Mouse (Mus musculus): ENCODE data around the gene Lmo1.

Gene Lmo1

DNA sequence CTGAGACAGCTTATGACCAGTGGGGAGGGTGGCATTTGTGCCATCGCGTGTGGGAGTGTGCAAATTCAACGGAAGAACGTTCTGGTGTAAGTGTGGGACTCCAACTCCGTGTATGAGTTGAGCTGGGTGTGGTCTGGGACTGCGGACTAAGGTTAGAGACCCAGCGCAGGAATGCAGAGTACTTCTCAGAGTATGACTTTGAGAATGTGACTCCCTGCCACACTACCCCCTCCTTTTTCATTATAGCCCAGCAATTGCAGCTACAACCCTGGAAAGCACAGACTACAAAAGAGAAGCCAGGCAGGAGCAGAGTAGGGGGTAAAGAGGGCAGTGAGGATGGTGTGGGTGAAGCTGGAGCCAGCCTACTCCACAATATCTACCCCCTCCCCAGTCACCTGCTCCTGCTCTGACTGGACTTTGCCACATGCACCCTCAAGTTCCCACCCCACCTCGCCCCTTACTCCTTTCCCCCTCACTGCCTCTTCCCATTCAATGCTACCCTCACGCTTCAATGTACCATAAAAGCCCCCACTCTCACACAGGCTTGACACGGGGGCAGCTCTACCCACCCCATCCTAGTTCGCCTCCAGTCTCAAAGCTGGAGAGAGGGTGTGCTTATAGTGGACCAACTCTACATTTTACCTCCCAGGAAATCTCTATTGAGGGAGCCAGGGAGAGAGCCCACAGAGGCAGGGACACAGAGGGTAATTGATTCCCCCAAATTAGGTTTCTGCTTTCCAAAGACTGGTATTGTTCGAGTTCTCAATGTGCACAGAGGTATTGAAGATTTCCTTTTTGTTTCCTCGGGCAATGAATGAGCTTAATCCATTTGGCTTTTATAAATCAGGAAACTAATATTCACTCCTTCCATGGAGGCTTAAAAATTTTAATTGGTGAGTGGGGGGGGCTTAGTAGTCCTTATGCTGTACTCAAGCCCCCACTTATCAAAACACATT is 941 bp upstream of the Lmo1 start:
- DNase-seq (ENCODE audit: low read depth) = no peak

DNA sequence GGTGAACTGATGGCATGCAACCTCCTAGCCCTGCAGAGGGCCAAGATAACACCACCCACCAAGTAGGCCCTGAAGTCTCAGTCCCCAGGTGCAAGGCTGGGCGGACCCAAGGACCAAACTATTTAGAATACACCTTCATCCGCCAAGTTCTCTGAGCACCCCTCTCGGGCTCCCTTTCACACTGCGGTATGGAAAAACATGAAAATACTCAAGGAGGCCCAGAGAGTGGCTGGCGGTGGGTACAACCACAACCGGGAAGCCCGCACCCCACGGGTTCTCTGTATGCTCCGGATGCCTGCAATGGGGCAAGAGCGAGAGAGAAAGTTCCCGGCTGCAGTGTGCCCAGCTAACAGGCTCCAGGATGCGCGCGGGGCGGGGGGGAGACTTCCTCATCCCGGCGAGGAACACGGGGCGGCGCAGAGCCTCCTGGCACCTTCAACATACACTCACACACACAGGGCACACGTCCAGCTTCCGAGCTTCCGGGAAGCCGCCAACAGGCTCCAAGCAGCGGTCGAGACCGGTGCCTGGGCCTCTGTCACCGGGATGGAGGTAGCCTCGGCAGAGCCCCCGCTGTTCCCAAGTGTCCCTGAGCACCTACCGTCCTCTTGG is 564 bp downstream of the Lmo1 start:
- DNase-seq (ENCODE audit: low read depth) = no peak

DNA sequence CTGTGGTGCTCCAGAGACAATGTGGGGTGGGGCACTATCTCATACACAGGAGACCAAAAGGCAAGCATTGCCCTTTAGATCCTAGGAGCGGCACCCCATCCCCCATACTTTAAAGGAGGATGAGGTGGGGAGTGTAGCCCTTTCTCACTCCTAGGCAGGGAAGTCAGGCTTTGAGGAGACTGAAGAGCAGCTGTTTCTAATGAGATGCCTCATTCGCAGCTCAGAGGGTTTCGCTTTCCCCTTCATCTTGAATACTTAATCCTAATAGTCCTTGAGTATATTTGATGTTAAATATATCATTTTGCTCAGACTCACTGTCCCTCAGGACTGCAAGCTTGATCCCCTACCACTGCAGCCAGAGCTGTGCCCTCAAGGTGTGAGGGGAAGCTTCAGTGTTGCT is 3.1 kb downstream of the Lmo1 start:
- DNase-seq (ENCODE audit: low read depth) = no peak

DNA sequence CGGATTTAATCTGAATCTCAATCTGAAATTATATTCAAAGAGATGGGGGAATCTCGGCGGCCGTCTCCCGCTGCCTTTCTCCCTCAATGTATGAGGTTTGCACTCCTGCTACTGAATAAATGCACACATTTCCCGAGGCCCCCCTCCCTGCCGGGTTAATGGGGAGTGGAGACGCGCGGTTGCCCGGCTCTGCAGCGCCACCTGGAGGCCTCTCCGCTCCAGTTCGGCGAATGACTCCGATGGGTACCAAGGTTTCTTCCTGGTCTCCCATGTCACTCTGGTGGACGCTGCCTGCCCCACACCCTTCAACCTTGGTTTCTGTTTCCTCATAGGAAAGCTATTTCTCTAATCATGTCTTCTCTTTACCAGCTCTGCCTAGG is 4.6 kb downstream of the Lmo1 start:
- peak; percentile 2 for DNase-seq (ENCODE audit: low read depth)

DNA sequence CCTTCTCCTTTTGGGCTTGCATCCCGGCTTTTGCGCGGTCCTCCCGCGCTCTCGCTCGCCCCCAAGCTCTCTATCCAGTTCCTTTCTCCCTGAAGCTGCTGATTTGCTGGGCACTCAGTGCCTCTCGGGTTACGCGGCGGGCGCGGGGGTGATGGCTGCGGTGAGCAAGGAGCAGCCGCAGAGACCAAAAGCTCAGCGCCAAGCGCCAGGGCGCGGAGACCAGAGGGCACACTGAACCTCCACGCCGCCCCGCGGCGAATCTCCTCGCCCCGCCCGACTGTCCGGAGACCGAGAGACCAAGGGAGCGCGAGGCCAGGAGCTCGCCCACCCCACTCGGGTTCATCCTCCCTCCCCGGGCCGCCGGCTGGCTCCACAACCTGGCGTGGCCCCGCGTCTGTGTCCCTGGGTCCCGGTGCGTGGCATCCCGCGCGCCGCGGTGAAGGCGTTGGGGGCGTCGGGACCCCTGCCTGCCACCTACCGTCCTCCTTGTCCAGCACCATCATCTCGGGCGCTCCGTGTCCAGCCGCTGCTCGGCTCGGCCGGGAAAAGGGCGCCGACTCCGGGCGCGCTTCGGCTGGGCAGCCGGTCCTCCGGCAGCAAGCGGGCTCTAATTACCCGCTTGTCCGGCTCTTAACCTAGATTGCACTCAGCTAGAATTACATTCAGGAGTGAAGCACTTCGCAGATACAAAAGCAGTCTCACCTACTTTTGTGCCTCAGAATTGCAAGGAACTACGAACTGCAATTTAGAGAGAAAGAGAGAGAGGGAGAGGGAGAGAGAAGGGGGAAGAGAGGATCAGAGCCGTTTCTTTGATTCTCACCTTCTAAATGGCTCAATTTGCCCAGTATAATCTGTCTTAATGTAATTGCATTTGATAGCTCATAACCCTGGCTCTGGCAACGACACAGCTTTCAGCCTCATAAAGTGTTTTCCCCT is 5.2 kb downstream of the Lmo1 start:
- DNase-seq (ENCODE audit: low read depth) = no peak

DNA sequence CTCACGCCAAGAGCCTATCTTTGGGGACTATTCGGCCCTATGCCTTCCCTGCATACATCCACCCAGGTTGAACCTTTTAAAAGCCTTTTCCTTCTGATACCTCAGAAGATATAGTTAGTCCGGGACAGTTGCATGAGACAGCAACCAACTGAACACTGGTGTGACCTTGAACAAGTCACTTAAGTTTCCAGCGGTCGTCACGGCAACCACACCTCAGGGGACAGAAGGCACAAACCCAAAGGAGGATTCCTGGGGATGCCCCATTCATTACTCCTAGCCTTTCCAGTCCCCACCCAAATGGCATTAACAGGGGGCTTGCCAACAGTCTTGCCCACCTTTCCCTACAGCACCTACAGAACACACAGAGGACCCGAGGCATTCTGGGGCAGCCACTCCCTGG is 6.3 kb downstream of the Lmo1 start:
- DNase-seq (ENCODE audit: low read depth) = no peak

DNA sequence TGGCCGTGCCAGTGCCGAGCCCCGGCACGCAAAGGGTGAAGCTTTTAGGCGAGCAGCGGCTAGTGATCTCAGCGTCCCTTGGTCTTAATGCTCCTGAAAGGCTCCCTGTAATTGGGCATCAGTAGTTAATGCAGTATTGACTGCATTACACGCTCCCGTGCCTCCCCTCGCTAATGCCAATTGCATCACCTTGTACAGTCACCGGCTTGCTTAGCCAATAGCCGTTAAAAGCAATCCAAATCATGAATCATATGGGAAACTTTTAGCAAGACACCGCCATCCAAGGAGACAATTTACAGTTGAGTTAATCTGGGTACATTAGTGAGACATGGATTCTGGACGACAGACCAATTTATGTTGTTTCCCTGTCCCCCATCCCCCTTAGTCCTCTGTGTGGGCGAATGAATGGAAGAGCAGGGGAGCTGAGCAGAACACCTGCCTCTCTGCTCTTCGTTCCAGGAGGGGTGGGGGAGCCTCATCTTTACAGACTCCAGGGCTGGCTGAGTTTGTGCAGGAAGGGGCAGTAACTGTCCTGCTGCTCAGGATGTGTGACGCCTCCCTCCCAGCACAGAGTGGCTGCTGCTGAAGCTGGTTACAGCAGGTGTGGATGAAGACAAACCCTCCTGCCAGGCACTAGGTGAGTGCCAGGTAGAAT is 8.9 kb downstream of the Lmo1 start:
- DNase-seq (ENCODE audit: low read depth) = no peak

DNA sequence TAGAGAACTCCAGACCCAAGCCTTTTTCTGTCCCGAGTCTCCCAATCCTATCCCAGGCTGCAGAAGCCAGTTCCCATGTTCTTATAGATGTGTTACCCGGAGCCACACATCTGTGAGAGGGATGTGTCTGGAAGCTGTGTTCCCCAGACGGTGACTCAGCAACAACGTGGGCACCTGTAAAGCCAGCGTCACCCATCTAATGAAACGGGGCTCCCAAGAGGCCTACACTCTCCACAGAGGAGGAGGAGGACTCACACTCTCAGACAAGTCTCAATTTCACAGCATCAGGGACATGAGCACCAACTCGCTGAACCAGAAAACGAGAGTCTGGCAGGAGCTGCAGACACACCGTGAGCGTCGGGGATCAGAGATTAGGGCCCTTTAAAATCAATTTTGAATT is 20.7 kb downstream of the Lmo1 start:
- no peak for DNase-seq (ENCODE audit: low read depth)

DNA sequence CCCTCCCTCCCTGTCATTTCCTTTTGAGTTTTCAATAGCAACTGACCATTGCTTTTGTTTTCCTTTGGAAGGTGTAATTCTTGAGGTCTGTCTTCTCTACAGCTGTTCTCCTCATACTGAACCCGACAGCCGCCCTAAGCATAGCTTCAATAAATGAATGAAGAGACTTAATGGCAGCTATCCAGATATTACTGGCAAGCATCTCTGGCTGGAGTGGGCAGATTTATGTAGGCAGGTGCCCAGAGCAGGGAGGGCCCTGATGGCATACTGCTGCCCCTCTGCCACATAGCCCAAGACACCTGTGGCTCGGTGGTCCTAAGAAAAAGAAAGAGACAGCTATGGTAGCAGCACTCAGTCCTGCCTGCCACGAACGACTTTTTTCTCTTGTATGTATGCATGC is 21.5 kb downstream of the Lmo1 start:
- no peak for DNase-seq (ENCODE audit: low read depth)

DNA sequence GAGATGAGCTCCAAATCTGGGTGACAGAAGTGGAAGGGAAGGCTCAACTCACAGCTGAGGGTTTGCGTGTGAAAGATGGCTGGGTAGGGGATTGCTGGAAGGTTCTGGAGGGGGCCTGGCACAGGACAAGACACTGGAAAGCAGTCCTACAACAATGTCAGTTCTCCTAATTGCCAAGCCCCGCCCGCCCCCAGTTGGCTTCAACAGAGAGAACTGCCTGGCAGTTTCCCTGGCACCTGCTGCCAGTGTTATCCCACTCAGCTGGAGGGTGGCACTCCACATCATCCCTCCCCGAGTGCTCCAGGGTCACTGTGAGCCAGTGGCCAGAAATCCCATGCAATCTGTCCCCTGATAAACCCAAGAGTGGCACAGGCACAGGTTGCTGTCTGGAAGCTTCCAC is 23.9 kb downstream of the Lmo1 start:
- no peak for DNase-seq (ENCODE audit: low read depth)

DNA sequence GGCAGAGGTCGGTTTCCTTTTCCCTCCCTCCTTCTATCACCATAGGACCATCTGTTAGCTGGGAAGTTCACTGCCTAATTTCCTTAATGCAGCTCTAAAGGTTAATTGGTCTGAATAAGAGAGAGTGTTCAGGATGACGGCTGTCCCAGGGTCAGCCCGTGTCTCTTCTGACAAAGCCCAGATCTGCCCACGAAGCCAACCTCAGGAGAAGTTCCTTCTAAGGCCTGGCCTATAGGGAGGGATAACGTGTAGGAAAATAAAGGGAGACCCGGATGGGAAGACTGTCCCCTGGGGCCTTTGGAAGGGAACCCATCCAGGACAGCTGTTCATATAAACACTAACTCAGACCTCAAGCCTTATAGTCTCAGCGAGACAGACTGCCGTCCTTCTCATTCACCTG is 29.8 kb downstream of the Lmo1 start:
- no peak for DNase-seq (ENCODE audit: low read depth)

DNA sequence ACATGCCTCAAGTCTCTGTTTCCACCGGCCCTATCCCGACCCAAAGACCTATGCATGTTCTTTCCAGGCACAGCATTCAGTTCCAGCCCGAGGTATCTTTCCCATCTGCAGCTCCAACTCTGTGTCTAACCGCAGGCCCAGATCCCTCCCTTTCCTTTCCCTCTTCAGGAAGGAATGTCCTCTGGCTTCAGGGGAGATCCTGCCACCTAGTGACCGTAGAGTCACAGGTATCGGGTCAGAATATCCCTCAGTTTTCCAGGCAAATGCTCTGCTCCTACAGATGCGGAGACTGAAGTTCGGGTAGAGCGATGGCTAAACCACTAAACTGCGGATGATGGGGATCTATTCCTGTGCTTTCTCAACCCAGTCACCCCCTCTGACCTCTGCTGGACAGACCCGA is 30.3 kb downstream of the Lmo1 start:
- DNase-seq (ENCODE audit: low read depth) = no peak

DNA sequence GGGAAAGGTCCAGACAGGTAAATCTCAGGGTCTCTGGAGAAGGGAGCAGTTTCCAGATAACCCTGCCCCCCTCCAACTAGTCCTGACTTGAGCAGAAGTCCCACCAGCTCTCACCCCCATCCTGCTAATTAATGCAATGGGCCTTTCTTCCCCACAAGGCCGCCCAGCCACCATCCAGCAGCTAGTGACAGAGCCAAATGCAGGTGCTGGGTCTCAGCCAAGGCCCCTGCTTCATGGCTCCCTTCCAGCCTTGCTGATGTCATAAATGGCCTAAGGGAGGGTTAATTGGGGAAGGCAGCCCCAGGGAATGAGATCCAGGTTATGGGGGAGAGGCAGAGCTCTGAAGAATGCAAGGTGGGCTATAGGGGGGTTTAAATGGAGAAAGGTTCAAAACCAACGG is 32.4 kb downstream of the Lmo1 start:
- no peak for DNase-seq (ENCODE audit: low read depth)

DNA sequence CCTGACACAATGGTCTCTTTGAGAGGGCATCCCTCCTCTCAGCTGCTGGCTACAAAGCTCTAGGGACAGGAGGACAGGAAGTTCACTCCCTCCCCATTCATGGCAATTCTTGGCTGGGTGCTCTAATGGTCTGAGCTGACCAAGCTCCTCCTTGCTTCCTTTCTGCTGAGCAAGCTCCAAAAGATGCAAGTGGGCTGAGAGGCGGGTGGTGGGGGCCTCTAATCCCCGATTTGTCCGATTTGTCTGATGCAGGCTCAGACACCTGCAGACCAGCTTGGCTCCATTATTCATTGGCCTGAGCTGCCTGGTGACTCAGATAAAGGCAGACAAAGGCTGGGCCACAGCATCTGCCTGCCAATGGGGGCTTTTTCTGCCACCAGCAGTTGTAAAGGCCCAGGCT is 33.3 kb downstream of the Lmo1 start:
- DNase-seq (ENCODE audit: low read depth) = no peak

DNA sequence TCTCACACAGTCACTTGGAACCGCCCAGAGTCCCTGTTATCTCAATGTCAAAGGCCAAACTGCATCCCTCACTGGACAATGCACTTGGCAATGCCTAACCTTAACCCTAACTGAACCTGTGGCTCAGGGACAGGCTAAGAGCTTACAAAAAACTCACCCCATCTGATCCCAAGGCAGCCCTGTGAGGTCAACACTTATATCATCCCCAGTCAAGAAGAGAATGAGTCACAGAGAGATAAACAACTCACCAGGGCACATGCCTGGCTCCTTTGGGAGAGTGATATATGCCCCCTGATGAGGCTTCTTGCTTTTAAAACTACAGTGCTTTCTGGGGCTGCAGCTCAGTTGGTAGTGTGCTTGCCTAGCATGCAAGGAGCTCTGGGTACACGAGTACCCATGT is 34.0 kb downstream of the Lmo1 start:
- DNase-seq (ENCODE audit: low read depth) = no peak

DNA sequence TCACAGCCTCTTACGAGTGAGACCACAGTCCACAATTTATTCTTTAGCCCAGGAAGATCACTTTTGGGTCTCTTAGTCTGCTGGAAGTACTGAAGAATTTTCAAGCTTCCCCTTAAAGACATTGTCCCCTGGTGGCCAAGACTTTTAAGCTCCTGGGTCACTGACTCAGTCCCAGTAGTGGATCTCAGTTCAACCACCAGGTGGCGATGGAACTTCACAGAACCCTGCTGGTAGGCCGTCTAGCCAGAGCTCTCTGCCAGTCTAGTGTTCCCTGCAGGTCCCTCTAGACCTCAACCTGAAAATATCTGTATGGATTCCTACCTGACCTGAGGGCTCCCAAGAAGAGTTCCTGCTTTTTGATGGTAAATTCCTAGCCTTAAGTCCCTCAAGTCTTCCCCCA is 35.6 kb downstream of the Lmo1 start:
- DNase-seq (ENCODE audit: low read depth) = peak; percentile 40

DNA sequence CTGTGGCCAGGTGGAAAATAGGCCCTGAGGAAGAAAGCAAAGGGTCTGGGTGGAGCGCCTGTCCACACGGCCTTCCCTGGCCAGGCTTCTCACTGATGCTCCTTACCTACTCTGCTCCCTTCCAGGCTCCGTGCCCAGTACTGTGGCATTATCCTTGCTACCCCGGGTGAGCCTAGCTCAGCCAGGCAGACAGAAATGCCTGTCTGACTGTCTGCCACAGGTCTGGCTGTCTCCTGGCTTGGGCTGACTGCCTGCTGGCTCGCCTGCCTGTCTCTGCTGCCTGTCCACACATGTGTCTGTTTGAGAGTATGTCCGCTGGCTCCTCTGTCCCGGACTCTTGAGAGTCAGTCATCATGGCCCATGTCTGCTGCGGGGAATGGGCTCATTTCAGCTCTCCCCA is 37.6 kb downstream of the Lmo1 start:
- no peak for DNase-seq (ENCODE audit: low read depth)

DNA sequence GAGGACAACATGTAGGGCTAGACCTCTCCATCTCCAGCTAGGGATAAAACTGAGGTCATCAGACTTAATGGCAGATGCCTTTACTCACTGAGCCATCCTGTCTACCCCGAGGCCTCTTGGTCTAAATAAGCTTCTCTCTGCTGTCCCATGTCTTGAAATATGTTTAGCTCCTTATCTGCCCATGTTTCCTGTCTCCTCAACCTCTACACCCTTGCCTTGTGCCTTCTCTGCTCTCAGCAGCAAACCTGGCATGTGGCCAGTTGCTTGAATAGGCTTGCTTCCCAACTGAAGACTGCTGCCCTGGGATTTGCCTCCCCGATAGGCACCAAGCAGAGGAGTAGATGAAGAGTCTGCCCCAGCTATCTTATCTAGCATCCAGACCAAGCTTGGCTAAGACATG is 43.4 kb downstream of the Lmo1 start:
- DNase-seq (ENCODE audit: low read depth) = no peak

DNA sequence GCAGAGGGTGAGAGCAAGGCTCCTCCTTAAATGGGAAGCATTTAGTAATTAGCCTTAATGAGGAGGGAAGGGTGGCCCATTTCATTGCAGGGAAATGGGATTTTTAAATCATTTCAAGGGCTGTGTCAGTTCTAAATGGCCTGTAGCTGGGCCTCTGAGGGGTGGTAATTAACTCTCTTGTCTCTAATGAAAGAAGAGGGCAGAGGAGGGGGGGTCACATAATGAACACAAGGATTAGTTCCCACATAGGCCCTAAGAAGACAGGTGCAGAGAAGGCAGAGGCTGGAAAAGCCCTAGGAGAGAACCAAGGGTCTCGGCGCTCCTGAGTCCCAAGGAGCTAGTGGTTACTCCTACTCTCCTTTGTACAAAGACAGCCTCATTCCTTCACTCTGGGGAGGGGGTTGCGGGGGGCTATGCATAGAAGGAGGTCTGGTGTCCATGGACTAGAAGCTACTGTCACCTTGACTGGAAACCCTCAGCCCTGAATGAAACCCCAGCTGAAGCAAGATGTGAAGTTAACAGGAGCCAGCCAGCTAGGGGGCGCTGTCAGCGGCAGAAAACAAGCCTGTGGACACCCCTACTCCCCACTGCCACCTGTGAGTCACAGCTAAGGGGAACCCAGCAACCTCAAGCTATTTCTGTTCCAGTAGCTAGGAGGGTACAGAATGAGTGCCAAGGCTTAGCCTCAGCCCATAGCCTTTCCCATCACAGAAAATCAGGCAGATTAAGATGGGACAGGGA is 44.9 kb downstream of the Lmo1 start:
- no peak for DNase-seq (ENCODE audit: low read depth)

DNA sequence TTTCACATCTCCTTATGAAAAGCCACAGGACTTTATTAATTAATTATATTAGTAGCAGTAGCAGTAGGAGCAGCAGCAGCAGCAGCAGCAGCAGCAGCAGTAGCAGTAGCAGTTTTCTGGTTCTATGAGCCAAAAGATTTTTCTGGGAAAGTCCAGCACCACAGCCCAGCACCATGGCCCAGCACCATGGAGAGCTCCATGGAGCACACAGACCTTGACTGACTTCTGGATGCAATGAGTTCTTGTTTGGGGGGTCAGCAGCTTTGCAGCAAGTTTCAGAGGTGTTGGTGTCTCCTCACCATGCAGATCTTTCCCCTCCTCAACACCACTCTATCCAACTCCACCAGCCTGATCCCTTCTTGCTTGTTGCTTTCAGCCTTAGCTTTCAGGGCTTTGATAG is 45.6 kb downstream of the Lmo1 start:
- no peak for DNase-seq (ENCODE audit: low read depth)

DNA sequence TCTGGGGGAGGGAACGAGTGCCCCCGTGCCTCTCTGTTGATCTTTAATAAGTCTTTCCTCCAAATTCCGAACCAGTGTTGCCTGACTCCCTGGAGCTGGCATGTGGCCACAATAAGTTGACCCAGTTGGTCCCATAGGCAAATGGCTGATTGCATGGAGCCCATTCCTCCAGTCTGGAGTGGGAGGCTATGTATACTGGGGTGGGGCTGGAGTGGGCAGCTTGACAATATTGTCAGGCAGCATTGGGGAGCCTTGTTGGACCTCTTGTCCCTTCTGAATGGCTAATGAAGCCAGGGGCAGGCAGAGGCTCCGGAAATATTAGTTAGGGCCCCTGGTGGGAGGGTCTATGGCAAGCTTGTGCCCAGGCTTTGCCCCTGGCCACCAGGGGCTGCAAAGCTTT is 59.1 kb downstream of the Lmo1 start:
- no peak for DNase-seq (ENCODE audit: low read depth)
